Mouse (Mus musculus) myocyte (in vitro differentiated cells): ENCODE results near the gene Coasy.

ENCODE experiments used
- CEBPB ChIP-seq: IDR thresholded peaks from 2 replicates; pipeline ENCODE4 v1.6.1; 2011; ENCODE audit warnings: mild to moderate bottlenecking, moderate library complexity; ENCODE audit not compliant: poor library complexity, insufficient read depth, severe bottlenecking
- E2F4 ChIP-seq: IDR thresholded peaks from one replicate; pipeline ENCODE4 v1.6.1; 2011; ENCODE audit warnings: mild to moderate bottlenecking, control low read depth, moderate library complexity; ENCODE audit not compliant: insufficient read depth
- MAX ChIP-seq: IDR thresholded peaks from one replicate; pipeline ENCODE4 v1.6.1; 2011; ENCODE audit warnings: low read depth, mild to moderate bottlenecking, control low read depth
- MYOD1 ChIP-seq, 3 experiments: IDR thresholded peaks; one replicate each; pipeline ENCODE4 v1.6.1; 2011; ENCODE audit warnings: control low read depth in 2 of 3, low read depth in 2 of 3, mild to moderate bottlenecking in 2 of 3, moderate library complexity in 1 of 3; ENCODE audit not compliant: insufficient read length in 2 of 3, control insufficient read depth in 1 of 3
- MYOG ChIP-seq, 3 experiments: IDR thresholded peaks; one replicate each; pipeline ENCODE4 v1.6.1; 2011; ENCODE audit warnings: control low read depth in 2 of 3, low read depth in 2 of 3, mild to moderate bottlenecking in 2 of 3; ENCODE audit not compliant: insufficient read length in 2 of 3, control insufficient read depth in 1 of 3, insufficient read depth in 1 of 3
- POLR2A ChIP-seq: IDR thresholded peaks from one replicate; pipeline ENCODE4 v1.6.1; 2011; ENCODE audit warnings: low read depth, mild to moderate bottlenecking, control low read depth, moderate library complexity; ENCODE audit not compliant: insufficient read length
- POLR2AphosphoS2 ChIP-seq: IDR thresholded peaks from one replicate; pipeline ENCODE4 v1.6.1; 2011; ENCODE audit warnings: low read depth, control low read depth; ENCODE audit not compliant: insufficient read length
- SRF ChIP-seq: IDR thresholded peaks from one replicate; pipeline ENCODE4 v1.6.1; 2011; ENCODE audit warnings: low read depth; ENCODE audit not compliant: control insufficient read depth, insufficient read length
- TCF12 ChIP-seq: IDR thresholded peaks from one replicate; pipeline ENCODE4 v1.6.1; 2011; ENCODE audit warnings: mild to moderate bottlenecking, control low read depth; ENCODE audit not compliant: poor library complexity, insufficient read depth, severe bottlenecking
- USF1 ChIP-seq: IDR thresholded peaks from one replicate; pipeline ENCODE4 v1.6.1; 2011; ENCODE audit warnings: low read depth, mild to moderate bottlenecking, control low read depth, moderate library complexity

DNA sequence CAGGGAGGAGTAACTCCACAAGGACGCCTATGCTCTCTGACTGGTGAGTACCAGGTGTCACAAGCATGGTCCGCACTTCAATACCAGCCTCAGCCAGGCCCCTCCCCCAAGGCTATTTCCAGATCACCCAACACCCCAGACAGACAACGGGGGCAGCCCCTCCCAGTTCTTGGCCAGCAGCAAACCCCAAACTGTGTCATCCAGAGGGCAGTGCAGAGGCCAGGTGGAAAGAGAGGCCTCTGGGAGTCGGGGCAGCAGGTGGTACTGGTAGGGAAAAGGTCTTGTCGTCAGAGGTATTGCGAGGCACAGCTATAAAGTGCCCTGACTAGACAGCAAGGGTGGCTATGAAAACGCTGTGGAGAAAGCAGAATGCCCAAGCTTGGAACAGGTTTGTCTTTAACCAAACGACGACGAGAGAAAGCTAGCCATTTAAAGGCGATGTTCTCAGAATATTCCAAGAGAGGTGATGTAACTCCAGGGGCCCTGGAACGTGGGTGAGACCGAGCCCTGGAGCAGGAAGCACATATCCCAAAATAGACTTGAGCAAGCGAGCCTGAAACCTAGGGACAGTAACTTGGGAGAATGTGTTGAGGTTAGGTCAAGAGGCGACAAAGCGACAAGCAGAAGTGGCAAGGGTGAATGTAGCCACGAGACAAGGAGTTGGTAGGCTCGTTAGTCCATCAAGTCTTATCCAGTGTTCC is 47.8 kb downstream of the Coasy start:
- TF ChIP-seq MAX (no peak), MYOD1 (IDR thresholded peaks at IDR 0.05; ENCODE audit: control insufficient read depth in 1 of 3, insufficient read length in 2 of 3, low read depth in 2 of 3) (peak in 2 of 3 experiments; percentile 38 to 76), E2F4 (no peak), USF1 (no peak), POLR2A (no peak), MYOG (IDR thresholded peaks at IDR 0.05; ENCODE audit: control insufficient read depth in 1 of 3, insufficient read depth in 1 of 3, insufficient read length in 2 of 3, low read depth in 2 of 3) (peak in 2 of 3 experiments; percentile 2 to 75), POLR2AphosphoS2 (no peak), TCF12 (no peak), CEBPB (no peak), SRF (no peak)
